Mouse (Mus musculus): ENCODE measurements around the gene Txnrd1.

Txnrd1 gene

GRCm38 (mm10) chr10:82918675-82919074, 84.9 kb downstream of the Txnrd1 start:
- no peak for DNase-seq (ENCODE audit: low spot score)

GRCm38 (mm10) chr10:82919404-82919980, 85.7 kb downstream of the Txnrd1 start:
- no peak for DNase-seq (ENCODE audit: low spot score)

GRCm38 (mm10) chr10:82923547-82923946, 89.8 kb downstream of the Txnrd1 start:
- no peak for DNase-seq (ENCODE audit: low spot score)

- no peak for DNase-seq (ENCODE audit: low spot score)
Observed at GRCm38 (mm10) chr10:82924750-82925149, 91.0 kb downstream of the Txnrd1 start.

- DNase-seq (ENCODE audit: low spot score) = no peak
Observed at GRCm38 (mm10) chr10:82925624-82926023, 91.9 kb downstream of the Txnrd1 start.

- peak; percentile 11 for DNase-seq (ENCODE audit: low spot score)
Observed at GRCm38 (mm10) chr10:82935018-82935633, 101.4 kb downstream of the Txnrd1 start.

GRCm38 (mm10) chr10:82935774-82936173, 102.0 kb downstream of the Txnrd1 start:
- no peak for DNase-seq (ENCODE audit: low spot score)

Data from spleen, adult 12 weeks (tissue).